Mouse (Mus musculus) liver, postnatal 0 days (tissue): ENCODE data around the gene Slk. TPM values are rescaled to one million over a fixed set of nuclear protein-coding genes. Genes with fewer than 3 reads are reported as not detected.
A peak's percentile ranks its signal among the peaks of the same experiment; 100 is the strongest.

Experiments
- ATAC-seq: fragments of 200-750 bp; cut with Nextera tagmentation; 2 replicates; pipeline ENCODE4 v1.8.0; 2017; ENCODE audit warnings: mild to moderate bottlenecking, moderate library complexity
- DNase-seq: peaks from one replicate; pipeline ENCODE4 v3.0.0-alpha.2; 2016
- H3K27ac ChIP-seq: fragments of 300-500 bp; sonication (generic); 2 replicates; pipeline ENCODE4 v1.5.1; 2014; ENCODE audit warnings: antibody characterized with exemption, moderate library complexity, mild to moderate bottlenecking, low read depth
- H3K27me3 ChIP-seq: fragments of 300-500 bp; sonication (generic); 2 replicates; pipeline ENCODE4 v1.6.1; 2014; ENCODE audit warnings: low read length, control low read depth, mixed read lengths; ENCODE audit not compliant: insufficient read depth
- H3K36me3 ChIP-seq: fragments of 300-500 bp; sonication (generic); replicated peaks from 2 replicates; pipeline ENCODE4 v1.6.1; 2014; ENCODE audit warnings: mild to moderate bottlenecking, control low read depth, low read length, moderate library complexity, mixed read lengths; ENCODE audit not compliant: insufficient read depth
- H3K4me1 ChIP-seq: fragments of 300-500 bp; sonication (generic); 2 replicates; pipeline ENCODE4 v1.6.1; 2014; ENCODE audit warnings: antibody characterized with exemption, mild to moderate bottlenecking, control low read depth; ENCODE audit not compliant: insufficient read depth
- H3K4me2 ChIP-seq: fragments of 300-500 bp; sonication (generic); 2 replicates; pipeline ENCODE4 v1.6.1; 2014; ENCODE audit warnings: low read depth, mild to moderate bottlenecking, low read length, moderate library complexity, mixed read lengths
- H3K4me3 ChIP-seq: fragments of 300-500 bp; sonication (generic); 2 replicates; pipeline ENCODE4 v1.5.1; 2014; ENCODE audit warnings: low read depth, low read length
- H3K9ac ChIP-seq: fragments of 300-500 bp; sonication (generic); replicated peaks from 2 replicates; pipeline ENCODE4 v1.6.1; 2014; ENCODE audit warnings: mild to moderate bottlenecking, moderate library complexity
- H3K9me3 ChIP-seq: fragments of 300-500 bp; sonication (generic); 2 replicates; pipeline ENCODE4 v1.6.1; 2016; ENCODE audit warnings: mild to moderate bottlenecking, control low read depth, low read length, mixed read lengths
- CTCF ChIP-seq: sonication (generic); IDR thresholded peaks from 2 replicates; pipeline ENCODE4 v1.5.1; 2016; ENCODE audit warnings: antibody characterized with exemption, low read depth
- EP300 ChIP-seq: IDR thresholded peaks from 2 replicates; pipeline ENCODE4 v1.6.1; 2016; ENCODE audit warnings: antibody characterized with exemption, low read depth, mild to moderate bottlenecking
- WGBS: fragments of 180-500 bp; shearing (Covaris S2); extraction: QIAGEN DNeasy Blood & Tissue Kit; methylation state at CpG from one replicate; pipeline ENCODE4 v1.1.7; 2014; ENCODE audit not compliant: insufficient replicate concordance; 5-methylcytosine and 5-hydroxymethylcytosine counted together
- polyA plus RNA-seq: library from polyadenylated mRNA; unstranded; fragments of >200 nt; fragmentation: Nextera tagmentation; extraction: Ambion mirVana; gene quantifications from 2 replicates; pipeline ENCODE4 v1.2.1, GENCODE M21; 2015

Slk gene
- polyA plus RNA-seq, 1 experiment from 2014 or later = 6.0 TPM

- ATAC-seq (peak; percentile 54), DNase-seq (no peak)
- Histone ChIP-seq H3K4me1 (no peaks in the 10 kb centered on the region), H3K27ac (peak overlapping the region; percentile 55; the same call in 1 of the 2 replicates), H3K4me2 (no peak overlapping the region), H3K9ac (no peak overlapping the region), H3K36me3 (peaks cover 33% of the 10 kb centered on the region), H3K4me3 (no peak overlapping the region), H3K9me3 (no peaks in the 10 kb centered on the region), H3K27me3 (no peaks in the 10 kb centered on the region)
- 58% methylated on average over 6 of the region's 6 CpGs for WGBS
- TF ChIP-seq EP300 = no peak
Measured at GRCm38 (mm10) chr19:47645583-47645982, 66.1 kb downstream of the Slk start.

GRCm38 (mm10) chr19:47646508-47647120 is 67.1 kb downstream of the Slk start:
- 83% methylated on average over 6 of the region's 6 CpGs for WGBS
- ATAC-seq = peak; percentile 64
- Histone ChIP-seq H3K4me2 (no peak overlapping the region), H3K9ac (no peak overlapping the region), H3K27ac (0 out of 2 replicates have a peak overlapping the region, but pooled peaks have one; percentile 19), H3K36me3 (peaks cover 23% of the 10 kb centered on the region), H3K27me3 (no peaks in the 10 kb centered on the region), H3K4me1 (no peaks in the 10 kb centered on the region), H3K4me3 (no peak overlapping the region), H3K9me3 (no peaks in the 10 kb centered on the region)
- no peak for DNase-seq
- TF ChIP-seq CTCF (no peak), EP300 (no peak)

- Histone ChIP-seq H3K4me1 (no peaks in the 10 kb centered on the region), H3K9ac (no peak overlapping the region), H3K27ac (no peak overlapping the region), H3K4me3 (no peak overlapping the region), H3K36me3 (peaks cover 7% of the 10 kb centered on the region; the same call in 1 of the 2 replicates), H3K9me3 (no peaks in the 10 kb centered on the region), H3K27me3 (no peaks in the 10 kb centered on the region), H3K4me2 (no peak overlapping the region)
- no peak for TF ChIP-seq EP300
- no peak for TF ChIP-seq CTCF
- WGBS = 91% methylated on average over 6 of the region's 6 CpGs
- DNase-seq (no peak), ATAC-seq (no peak)
Measured at GRCm38 (mm10) chr19:47649071-47649470, 69.6 kb downstream of the Slk start.

GRCm38 (mm10) chr19:47650366-47651159 is 71.1 kb downstream of the Slk start:
- DNase-seq (peak; percentile 12), ATAC-seq (no peak)
- Histone ChIP-seq H3K36me3 (0 out of 2 replicates have a peak, but pooled peaks cover 4% of the 10 kb centered on the region), H3K27me3 (no peaks in the 10 kb centered on the region), H3K27ac (no peak overlapping the region), H3K9ac (no peak overlapping the region), H3K4me3 (no peak overlapping the region), H3K4me2 (no peak overlapping the region), H3K9me3 (no peaks in the 10 kb centered on the region), H3K4me1 (no peaks in the 10 kb centered on the region)
- TF ChIP-seq EP300 = no peak
- TF ChIP-seq CTCF = no peak
- 70% methylated on average over 16 of the region's 16 CpGs for WGBS

- H3K9me3 ChIP-seq = no peaks in the 10 kb centered on the region
- H3K36me3 ChIP-seq = 0 out of 2 replicates have a peak, but pooled peaks cover 4% of the 10 kb centered on the region
- no peak for TF ChIP-seq EP300
- TF ChIP-seq CTCF = no peak
- H3K4me2 ChIP-seq = no peak overlapping the region
- WGBS = 67% methylated on average over 5 of the region's 5 CpGs
- H3K9ac ChIP-seq = no peak overlapping the region
- H3K27me3 ChIP-seq = no peaks in the 10 kb centered on the region
- ATAC-seq (no peak), DNase-seq (peak; percentile 11)
- no peak overlapping the region for H3K27ac ChIP-seq
- H3K4me1 ChIP-seq = no peaks in the 10 kb centered on the region
- no peak overlapping the region for H3K4me3 ChIP-seq
Measured at GRCm38 (mm10) chr19:47651160-47651480, 71.6 kb downstream of the Slk start.

- Histone ChIP-seq H3K4me3 (no peak overlapping the region), H3K9me3 (no peaks in the 10 kb centered on the region), H3K4me1 (no peaks in the 10 kb centered on the region), H3K27me3 (no peaks in the 10 kb centered on the region), H3K4me2 (no peak overlapping the region), H3K27ac (no peak overlapping the region), H3K36me3 (no peaks in the 10 kb centered on the region), H3K9ac (no peak overlapping the region)
- DNase-seq (no peak), ATAC-seq (no peak)
- no peak for TF ChIP-seq EP300
- TF ChIP-seq CTCF = no peak
- 76% methylated on average over 7 of the region's 8 CpGs for WGBS
Measured at GRCm38 (mm10) chr19:47652255-47652654, 72.8 kb downstream of the Slk start.
